Mouse (Mus musculus) CD4-positive naive resting alpha-beta T cell, adult 76 days (primary cell): ENCODE results near the gene Cryz. TPM values are rescaled to one million over a fixed set of nuclear protein-coding genes. Genes with fewer than 3 reads are reported as not detected.

Experiments
- total RNA-seq: library from RNA; stranded (reverse); gene quantifications from one replicate; pipeline ENCODE4 v1.2.4, GENCODE M21; 2023

The Cryz gene
- total RNA-seq = 3.6 TPM

DNA sequence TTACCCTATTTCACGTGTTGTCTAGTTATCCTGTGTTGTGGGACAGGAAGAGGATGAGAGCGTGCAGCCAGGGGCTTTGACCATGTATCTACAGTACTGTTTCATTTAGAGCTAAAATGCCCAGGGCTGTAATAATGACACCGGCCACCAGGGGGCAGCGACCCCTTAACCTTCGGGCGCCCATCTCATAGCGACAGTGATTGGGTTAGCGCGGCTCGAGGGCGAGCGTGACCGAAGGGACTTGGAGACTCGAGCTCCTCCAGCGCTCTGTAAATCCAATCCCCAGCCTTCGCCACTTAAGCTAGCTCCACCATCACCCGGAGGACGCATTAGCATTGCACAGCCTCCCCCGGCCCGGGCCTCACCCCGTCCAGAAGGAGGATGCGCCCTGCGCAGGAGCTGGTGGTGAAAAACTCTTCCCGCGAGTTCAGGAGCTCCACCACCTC, at the start of gene Cryz:
Gene Cryz (plus strand): TSS at position 224 of the 446 bp plus-strand sequence.

DNA sequence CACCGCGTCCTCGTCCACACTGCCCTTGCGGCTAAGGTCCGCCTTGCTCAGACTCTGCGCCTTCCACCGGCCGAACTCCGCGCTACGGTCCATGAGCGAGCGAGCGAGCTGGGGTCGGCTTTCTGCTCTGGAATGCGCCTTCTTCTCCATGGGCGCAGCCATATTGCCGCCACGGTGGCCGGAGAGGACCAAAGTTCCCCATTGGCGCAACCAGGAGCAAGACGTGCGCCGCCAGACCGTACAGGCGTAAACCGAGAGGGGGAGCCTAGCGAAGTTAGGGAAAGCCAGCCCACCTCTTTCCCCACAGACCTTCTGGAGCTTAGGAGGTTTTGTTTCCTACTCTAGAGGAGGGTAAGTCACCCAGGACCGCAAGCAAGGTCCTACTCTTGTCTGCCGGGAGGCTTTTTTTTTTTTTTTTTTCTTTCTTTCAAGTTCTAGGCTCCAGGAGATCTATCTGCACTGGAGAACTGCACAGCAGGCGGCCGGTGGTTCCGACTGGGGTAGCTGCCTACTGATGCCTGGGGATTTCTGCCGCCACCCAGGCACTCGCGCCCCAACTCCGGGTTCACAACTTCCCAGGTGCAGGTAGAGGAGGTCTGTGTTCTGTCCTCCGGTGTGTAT, 533 bp downstream of the Cryz start, which contains the start of gene Tyw3:
Gene Tyw3 (minus strand): TSS at position 171 of the 621 bp plus-strand sequence.

DNA sequence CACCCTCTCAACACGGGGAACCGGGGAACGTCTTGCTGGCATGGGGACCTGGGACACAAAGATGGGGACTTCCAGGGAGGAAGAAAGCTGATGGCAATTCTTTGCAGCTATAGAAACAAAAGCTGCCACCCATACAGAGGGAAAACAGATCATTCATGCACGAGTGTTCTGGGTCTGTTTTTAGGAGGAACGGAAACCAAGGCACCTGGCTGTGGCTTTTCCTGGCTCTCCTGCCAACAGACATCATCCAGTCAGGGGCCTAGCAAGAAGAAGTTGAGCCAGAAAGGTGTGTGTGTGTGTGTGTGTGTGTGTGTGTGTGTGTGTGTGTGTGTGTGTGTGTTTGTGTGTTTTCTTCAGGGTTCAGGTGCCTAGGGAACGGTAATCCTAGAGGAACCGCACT, 67.0 kb downstream of the Cryz start, which contains the start of gene Erich3:
Gene Erich3 (plus strand): TSS at position 315 of the 400 bp plus-strand sequence.

Other genes starting within 250 kb of the Cryz start
- gene Tyw3, start 393 bp downstream of the Cryz start, total RNA-seq = 8.2 TPM
- not detected for gene Erich3, start 67.1 kb downstream of the Cryz start, total RNA-seq